Mouse (Mus musculus) T-cell, adult 2 months (primary cell): Measurements from ENCODE around the gene Thumpd1.
"Not testable (repeated sequence)": the region's sequence is repeated elsewhere in the genome, so short reads cannot be mapped to it uniquely, and the experiment has no call there.

Experiments used
- DNase-seq: peaks from one replicate; pipeline ENCODE4 v3.0.0; 2022; ENCODE audit warnings: low spot score

Gene Thumpd1

DNA sequence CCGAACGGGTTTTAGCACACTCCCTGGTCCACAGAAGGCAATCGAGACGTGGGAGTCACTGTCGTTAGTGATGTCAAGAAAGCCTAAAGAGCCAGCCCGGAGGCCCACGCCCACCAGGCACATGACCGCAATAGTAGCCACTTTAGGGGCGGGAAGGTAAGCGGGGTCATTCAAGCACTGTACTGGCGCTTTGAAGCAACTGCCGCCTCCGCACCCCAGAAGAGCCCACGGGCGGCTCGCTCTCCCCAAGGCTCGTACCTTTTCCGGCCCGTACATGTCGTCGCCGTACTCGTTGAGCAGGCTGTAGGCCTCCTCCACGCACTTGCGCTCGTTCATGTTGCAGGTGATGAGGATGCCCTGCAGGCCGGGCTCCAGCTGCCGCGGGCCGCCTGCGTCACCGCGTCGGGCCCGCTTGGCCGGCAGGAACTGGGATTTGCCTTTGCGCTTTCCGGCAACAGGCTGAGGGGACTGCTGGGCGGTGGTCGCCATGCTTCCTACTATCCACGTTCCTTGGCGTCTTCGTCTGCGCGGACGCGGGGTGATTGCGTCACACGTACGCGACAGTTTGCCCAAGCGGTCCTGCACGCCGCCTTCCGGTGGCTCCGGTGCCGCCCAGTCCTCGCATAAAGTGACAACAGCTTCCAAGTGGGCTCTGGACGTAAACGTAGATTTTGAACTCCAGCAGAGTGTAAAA lies at the start of gene Thumpd1:
Gene Thumpd1 (minus strand): TSS at position 546 of the 694 bp plus-strand sequence.
- DNase-seq: peak; percentile 92

DNA sequence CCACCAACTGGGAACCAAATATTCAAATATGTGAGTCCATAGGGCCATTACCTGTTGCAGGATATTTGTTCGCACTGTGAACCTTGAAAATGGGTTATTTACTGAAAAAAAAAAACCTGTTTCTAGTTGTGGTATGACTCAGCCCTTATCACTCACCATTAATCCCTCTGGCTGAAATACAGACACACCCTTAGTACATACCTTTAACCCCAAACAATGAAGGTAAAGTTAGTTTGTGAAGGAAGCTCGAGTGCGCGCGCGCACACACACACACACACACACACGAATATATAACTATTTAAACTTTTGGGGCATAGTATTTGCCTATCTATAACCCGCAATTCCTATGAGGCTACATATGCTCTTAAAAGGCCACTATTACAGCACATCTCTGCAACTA lies 49.3 kb upstream of the Thumpd1 start:
- no peak for DNase-seq

DNA sequence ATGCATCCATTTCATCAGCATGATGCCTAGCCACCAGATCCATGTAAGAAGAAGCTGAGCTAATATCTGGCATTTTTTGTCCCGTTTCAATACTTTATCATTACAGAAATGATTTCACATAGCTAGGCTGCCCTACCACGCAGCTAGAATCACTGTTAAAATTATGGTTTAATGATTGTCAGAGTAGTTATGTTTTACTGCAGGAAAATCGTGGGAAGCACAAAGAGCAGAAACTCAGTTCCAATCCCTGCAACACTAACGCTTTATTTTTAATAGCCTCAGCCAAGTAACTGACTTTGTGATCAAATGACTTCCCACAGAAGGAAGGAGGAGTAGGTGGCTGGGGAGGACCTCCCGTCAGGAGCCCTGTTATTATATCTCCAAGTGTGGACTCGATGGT lies 46.4 kb upstream of the Thumpd1 start:
- DNase-seq: no peak

DNA sequence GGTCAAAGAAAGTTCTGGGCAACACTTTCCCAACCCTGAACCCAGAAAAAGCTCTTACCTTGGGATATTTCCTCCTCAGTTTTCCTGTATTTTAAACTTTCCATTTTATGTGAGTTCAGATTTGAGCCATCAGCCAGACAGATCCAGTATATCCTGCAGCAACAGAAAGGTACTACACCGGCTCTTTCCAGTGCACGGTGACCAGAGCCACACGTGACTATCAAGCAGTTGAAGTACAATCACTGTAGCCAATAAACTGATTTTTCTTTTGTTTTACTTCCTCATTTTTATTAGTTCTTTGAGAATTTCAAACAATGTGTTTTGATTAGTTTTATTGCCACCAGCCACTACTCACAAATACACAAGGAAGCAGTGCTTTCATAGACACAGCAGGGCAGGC lies 43.8 kb upstream of the Thumpd1 start:
- DNase-seq: no peak

DNA sequence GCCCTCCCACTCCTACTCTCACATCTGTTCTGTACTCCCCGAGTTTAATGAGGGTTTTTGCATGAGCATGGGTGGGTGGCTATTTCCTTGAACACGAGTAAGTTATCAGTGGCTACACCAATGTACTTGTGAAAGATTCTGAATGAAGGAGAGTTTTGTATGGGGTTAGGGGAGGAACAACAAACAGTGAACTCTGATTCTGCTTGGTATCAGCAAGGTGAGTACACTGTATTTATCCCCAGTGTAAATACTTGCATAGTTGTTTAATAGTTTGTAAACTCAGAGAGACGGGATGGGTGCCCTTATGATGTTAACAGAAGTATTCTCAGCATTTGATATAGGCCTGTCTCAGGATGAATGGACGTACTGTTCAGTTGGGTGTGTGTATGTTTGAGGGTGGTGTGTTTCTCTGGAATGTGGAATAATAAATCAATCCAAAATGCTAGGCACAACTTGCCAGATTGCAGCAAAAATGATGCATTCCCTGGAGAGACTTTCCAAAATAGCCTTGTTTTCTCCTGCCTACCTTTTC lies 41.6 kb upstream of the Thumpd1 start:
- no peak for DNase-seq

DNA sequence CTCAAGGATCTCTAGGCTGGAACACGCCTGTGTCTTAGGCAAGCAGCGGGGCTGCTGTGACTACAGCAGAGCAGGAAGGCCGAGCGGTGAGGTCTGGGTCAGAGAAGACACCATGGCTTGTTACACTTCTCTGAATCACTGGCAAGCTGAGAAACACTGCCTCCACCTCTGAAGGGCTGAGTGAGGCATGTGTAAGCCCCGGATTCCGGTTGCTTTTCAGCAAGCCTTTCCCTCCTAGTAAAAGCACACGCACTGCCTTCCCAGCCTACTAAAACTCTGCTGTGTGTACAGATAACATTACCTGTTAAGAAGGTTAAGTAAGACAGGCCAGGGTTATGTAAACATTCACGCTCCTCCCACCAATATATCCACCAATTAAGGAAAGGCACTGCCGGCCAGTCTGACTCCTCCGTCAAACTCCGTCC lies 39.9 kb upstream of the Thumpd1 start, which contains the start of gene Acsm3:
Gene Acsm3 (plus strand): TSS at position 397 of the 425 bp plus-strand sequence.
- no peak for DNase-seq

DNA sequence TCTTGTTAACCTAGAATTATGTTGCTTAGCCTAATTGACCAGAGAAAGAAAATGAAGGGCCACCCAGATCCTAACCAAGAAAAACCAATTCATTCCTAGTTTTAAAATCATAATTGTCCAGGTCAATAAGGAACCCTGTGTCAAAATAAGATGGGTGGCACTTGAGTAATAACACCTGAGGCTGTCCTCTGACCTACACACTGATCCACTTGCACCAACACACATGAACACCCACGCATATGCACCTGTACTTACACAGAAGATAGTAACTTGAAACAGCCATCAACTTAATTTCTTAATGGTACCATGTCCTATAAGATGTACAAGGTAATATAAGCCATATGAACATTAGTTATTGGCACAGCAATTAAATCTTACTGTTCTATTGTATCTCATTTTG lies 33.1 kb upstream of the Thumpd1 start:
- DNase-seq: no peak

DNA sequence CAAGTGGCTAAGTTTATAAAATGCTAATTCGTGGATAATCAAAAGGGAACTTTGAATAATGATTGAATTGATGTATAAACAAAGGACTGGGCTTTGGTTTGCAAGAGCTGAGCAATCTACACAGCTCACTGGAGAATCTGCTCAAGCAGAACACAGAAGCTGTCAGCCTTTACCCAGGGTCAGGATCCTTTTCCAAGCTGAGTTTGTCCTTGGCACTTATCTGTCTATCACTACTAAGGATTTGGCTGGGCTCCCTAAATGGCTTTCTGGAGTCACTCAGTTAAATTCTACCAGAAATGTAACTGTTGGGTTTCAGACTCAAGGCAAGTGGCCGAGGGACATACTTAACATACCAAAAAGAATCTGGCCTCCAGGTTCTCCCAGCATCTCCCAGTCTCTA lies 29.3 kb upstream of the Thumpd1 start:
- DNase-seq: no peak

DNA sequence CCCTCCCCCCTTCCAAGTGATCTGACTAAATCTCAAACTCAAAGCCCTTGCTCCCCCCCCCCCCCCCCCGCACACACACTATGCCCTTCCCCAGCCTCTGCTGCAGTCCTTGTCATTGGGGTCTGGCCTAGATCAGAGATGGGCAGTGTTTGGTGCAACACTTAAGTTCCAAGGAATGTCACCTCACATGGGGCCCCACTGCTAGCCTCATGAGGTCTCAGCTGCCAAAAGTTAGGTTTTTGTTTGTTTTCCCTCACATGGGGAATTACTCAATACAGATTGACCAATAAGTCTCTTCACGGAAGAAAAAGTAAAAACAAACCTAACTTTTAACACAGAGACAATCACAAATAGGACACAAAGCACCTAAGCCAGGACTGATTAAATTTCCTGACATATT lies 28.2 kb upstream of the Thumpd1 start:
- no peak for DNase-seq

DNA sequence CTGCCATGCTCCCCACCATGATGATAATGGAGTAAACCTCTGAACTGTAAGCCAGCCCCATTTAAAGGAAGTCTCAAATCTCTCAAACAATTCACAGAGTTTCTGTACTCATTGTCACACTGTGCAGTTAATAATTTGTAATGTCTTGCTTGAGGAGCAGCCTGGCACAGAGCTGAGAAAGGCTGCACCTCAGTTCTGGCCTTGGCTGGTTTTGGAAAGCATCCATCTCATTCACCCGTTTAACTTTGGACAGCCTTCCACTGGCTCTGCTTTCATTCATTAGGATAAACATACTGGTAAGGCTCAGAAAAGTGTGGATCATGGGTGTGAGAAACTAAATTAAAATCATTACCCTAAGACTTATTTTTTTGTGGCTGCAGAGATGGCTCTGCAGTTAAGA lies 25.3 kb upstream of the Thumpd1 start:
- DNase-seq: no peak

DNA sequence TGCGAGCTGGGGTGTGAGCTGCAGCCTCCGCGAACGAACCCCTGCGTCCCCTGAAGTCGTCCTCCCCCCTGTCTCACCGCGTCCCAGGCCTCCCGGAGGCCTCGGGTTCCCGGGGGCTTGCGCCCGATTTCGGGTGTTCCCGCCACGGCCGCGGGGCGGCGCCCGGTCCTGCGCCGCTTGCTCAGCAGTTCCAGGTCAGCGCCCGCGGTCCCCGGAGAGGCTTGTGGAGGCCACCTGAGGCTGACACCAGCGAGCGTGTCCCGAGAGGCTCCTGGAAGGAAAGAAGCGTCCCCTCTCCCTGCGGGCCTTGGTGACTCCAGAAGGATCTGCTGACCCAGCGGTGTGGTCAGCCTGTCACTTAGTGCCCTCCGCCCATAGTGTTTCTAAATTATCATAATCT lies 23.7 kb upstream of the Thumpd1 start:
- peak; percentile 17 for DNase-seq

DNA sequence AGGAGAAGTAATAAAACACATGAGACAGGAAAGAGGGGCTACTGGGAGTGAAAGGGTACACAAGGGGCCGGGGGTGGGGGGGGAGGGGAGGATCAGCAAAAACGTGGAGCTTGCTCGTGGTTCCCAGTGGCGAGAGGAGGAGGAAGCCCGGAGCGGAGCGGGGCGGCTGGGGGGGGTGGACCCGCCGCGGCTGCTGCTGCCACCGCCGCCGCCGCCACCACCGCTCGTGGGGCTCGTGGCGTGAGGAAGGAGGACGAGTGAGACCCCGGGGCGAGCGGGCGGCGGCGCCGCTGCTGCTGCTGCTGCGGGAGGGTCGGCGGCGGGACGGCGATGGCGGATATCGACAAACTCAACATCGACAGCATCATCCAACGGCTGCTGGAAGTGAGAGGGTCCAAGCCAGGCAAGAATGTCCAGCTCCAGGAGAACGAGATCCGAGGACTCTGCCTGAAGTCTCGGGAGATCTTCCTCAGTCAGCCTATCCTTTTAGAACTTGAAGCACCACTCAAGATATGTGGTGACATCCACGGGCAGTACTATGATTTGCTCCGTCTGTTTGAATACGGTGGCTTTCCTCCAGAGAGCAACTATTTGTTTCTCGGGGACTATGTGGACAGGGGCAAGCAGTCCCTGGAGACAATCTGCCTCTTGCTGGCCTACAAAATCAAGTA lies 19.3 kb upstream of the Thumpd1 start:
- not testable (repeated sequence) for DNase-seq

DNA sequence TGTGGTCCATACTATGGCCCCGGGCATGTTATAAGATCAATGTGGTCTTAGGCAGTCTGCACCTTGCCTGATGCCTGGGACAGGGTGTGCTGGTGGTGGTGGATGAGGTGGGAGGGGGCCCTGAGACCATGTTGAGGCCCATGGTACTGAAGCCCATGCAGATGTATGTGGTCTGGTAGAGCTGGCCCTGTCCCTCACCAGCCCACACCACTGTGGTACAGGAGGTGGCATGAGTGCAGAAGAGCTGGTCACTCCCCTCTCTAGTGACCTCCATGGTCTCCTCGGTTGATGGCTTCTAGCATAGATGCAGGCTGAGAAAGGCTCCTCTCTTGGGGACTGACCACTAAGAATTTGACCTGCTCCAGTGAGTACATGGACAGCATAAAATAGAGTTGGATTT lies 18.3 kb upstream of the Thumpd1 start:
- no peak for DNase-seq

DNA sequence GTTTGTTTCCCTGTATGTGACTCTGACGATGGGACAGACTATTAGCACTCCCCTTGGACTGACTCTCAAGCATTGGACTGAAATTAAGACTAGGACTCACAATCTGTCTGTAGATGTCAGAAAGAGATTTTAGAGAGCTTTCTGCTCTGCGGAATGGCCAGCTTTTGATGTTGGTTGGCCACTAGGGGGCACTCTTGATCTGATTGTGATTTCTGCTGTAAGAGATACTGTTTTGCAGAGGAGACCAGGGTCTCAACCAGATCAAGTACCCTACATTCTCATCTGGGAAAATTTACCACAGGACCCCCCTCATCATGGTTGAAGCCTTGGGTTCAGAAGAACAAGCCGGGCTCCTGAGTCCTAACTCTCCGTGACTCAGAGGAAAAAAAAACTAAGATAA lies 10.7 kb upstream of the Thumpd1 start:
- peak; percentile 27 for DNase-seq

DNA sequence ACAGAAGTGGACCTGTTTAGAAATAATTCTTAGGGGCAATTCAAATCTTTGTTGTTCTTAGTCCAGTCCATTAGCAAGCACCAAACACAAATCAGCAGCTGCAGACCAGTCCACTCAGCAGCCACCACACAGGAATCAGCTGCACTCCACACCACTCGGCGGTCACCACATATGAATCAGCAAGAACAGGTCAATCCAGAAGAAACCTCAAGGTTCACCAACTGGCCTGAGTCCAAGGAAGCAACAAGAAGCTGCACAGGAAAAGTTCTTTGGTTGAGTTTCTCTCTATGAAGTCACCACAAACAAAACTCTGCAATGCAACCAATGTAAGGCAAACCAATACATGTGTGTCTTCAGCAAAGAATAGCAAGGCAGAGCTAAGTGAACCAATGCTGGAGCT lies 7.0 kb upstream of the Thumpd1 start:
- no peak for DNase-seq

DNA sequence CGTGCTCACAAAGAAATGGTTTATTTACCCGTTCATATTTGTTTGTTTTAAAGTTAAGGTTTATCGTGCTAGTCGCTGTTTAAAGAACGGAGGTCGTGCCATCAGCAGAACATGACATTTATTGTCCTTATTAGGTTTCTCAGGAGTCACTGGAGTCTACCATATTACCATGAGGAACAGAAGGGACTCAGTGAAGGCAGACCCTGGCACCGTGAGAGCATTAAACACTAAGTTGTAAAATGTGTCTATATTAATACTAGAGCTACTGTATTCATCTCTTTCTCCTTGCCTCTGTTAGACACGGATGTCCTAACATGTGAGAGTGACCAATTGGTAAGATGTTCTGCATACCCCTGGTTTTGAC lies 331 bp upstream of the Thumpd1 start:
- DNase-seq: no peak

DNA sequence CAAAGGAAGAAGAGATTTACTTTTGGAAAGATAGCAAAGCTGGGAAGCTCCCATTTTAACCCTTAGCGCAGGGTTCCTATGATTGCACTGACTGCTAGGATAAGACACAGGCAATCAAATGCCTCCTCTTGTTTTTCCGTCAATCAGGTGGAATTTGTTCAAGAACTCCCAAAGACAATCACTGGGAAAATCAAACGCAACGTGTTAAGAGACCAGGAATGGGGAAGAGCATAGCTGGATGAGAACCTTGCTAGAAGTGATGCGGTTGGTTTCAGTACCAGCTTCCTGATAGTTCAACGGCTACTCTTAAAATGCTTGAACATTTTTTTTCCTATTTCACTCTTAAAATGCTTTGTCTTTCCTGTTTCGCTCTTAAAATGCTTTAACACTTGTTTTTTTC lies 6.5 kb downstream of the Thumpd1 start:
- DNase-seq: no peak

DNA sequence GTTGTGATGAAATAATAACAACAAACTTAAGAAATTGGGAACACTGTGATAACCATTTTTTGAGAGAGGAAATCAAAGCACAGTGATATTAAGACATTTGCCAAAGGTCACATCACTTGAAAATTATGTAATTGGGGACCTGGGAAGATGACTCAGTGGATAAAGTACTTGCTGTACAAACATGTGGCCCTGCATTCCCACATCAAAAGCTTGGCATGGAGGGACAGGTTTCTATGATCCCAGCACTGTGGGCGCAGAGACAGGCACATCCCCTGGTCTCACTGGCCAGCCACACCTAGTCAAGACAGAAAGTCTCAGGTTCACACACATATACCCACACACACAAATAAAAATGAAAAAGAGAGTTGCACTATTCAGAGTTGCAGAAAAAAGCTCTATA lies 25.7 kb downstream of the Thumpd1 start:
- no peak for DNase-seq

DNA sequence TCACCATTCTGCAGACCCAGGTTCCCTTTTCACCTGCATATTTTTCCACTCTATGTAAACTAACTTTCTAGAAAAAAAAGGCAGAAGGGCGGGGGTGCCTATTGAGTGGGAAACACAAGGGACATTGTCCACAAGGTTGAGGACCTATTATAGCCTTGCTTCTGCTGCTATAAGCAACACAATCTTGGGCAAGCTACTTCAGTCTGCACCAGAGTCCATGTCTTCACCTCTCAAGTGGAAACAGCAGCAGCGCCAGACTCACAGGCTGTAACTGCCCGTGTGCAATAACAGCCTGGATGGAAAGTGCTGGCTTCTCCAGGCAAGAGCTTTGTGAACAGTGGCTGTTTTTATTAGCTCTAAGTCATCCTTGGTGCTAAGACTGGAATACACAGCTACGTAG lies 28.3 kb downstream of the Thumpd1 start:
- DNase-seq: no peak

DNA sequence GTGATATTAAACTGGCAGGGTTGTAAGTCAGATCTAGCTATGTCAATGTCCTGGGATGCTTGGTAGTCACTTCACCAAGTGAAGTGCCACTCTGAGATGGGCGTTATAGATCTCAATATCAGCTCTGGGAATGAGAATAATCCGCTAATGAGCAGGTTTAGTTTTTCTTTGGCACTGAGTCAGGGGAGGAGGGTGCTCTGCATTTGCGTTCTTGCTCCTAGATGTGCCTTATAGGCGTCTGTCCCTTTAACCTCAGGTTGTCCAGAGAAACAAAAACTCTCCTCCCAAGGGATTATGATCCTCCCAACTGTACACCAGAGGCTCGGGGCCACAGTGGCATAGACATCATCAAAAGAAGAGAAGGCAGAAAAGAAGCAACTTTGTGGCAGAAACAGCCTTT lies 30.9 kb downstream of the Thumpd1 start, which contains the start of gene Acsm4:
Gene Acsm4 (plus strand): TSS at position 301 of the 400 bp plus-strand sequence.
- DNase-seq: no peak

DNA sequence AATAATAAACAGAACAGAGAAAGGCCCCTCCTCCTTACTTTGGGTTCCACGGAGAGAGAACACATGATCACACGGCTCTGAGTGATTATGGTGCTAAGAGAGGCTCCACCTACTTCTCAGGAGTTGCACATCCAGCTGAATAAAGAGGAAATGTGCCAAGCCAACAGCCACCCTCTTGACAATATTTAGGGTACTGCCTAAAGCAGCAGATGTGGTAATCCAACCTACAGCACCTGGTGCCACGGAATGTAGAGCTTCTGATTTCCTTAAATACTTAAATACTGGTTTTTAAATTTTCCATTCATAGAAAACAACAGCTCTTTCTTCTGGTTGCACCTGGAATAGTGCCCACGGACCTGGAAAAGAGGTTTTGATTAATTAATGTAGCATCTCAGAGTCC lies 37.9 kb downstream of the Thumpd1 start:
- no peak for DNase-seq

DNA sequence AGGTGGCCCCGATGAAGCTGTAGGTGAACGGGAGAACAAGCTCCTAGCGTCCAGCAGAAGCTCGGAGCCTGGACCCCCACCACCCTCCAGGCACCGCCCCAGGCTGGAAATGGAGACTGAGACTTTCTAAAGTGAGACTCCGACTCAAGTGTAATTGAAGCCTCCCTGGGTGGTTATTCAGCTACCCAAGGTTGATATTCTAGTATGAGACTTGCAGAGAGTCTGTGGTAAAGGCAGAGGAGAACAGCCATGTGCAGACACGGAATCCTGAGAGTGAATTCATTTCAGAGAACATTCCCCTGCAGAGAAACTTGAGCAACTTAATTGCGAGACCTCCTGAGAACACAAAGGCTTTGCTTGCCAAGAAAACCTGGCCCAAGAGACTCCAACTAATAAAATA lies 40.5 kb downstream of the Thumpd1 start:
- DNase-seq: no peak

DNA sequence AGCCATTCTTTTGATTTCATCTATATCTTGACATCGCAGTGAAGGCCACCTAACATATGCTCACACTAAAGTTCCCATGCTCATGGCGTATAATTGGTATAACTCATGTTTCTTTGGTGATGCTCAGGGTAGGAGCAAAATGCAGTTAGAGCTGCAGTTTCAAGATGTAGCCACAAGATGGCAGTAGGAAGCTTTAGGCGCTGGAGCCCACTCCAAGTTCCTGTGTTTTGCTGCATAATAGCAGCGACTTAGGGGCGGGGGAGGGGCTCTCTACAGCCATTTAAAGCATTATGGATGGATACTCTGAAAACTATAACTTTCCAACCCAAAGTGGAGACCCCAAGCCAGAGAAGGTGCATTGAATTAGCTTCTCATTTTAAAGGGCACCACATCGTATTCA lies 47.1 kb downstream of the Thumpd1 start:
- peak; percentile 15 for DNase-seq

DNA sequence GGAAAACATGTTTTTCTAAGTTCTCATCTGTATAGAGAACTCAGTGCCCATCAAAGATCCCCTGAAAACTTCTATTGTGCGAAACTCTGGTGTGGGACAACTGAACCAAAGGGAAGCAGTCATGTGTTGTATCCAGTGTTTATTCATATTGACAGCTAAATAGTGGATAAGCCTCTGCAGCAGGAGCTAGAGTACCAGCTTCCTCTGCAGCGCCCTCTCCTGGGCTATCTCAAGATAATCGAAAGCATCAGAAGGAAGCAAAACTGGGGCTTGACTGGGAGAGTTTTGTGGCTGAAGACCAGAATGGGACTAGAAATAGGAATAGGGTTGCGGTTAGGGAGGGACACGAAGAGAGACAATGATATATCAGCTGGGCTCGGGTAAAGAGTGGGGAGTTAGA lies 49.7 kb downstream of the Thumpd1 start:
- no peak for DNase-seq
